ENCODE assay signal across 15 mouse cellular contexts in genomic region chr5:100702325-100702724, GRCm38 (mm10).
"Had no signal": no experiment of that assay in that cellular context is flagged by ENCODE, and none has a peak within 500 bp of the region (broad histone marks: within the 10 kb centered on the region; RNA-seq: fewer than 3 reads in every experiment).

No protein-coding gene starts in this region.

- DNase-seq: retina, postnatal 1 day; right cerebral cortex, adult 18-20 months; right cerebral cortex, postnatal 14 days; right cerebral cortex, postnatal 25 days; right cerebral cortex, postnatal 4 days; spleen, adult 18-20 months; thymus, adult 18-20 months; thymus, postnatal 14 days; thymus, postnatal 25 days; thymus, postnatal 36 days; thymus, postnatal 4 days had no signal

- H3K27me3 ChIP-seq: neural tube, embryonic 13.5 days; neural tube, embryonic 15.5 days; stomach, embryonic 15.5 days had no signal

- H3K4me3 ChIP-seq: neural tube, embryonic 13.5 days; neural tube, embryonic 15.5 days; stomach, embryonic 15.5 days had no signal

- H3K4me1 ChIP-seq: neural tube, embryonic 13.5 days; neural tube, embryonic 15.5 days; stomach, embryonic 15.5 days had no signal

- H3K27ac ChIP-seq: neural tube, embryonic 13.5 days; neural tube, embryonic 15.5 days; stomach, embryonic 15.5 days; stomach, postnatal 0 days had no signal

- H3K36me3 ChIP-seq: neural tube, embryonic 13.5 days; neural tube, embryonic 15.5 days; stomach, embryonic 15.5 days had no signal
